Mouse (Mus musculus) C2C12 (cell line): Measurements from ENCODE around the gene S100a4.
A peak's percentile ranks its signal among the peaks of the same experiment; 100 is the strongest.

Source experiments
- CEBPB ChIP-seq: IDR thresholded peaks from one replicate; pipeline ENCODE4 v1.6.1; 2011; ENCODE audit warnings: low read depth, mild to moderate bottlenecking, control low read depth, moderate library complexity
- CTCF ChIP-seq: IDR thresholded peaks from one replicate; pipeline ENCODE4 v1.5.1; 2011; ENCODE audit not compliant: control insufficient read depth, insufficient read depth, insufficient read length
- MAX ChIP-seq: IDR thresholded peaks from one replicate; pipeline ENCODE4 v1.6.1; 2011; ENCODE audit warnings: mild to moderate bottlenecking, control low read depth
- MYOG ChIP-seq: IDR thresholded peaks from one replicate; pipeline ENCODE4 v1.6.1; 2011; ENCODE audit not compliant: control insufficient read depth, insufficient read length; ENCODE audit errors: extremely low read depth
- USF1 ChIP-seq: IDR thresholded peaks from one replicate; pipeline ENCODE4 v1.6.1; 2011; ENCODE audit warnings: low read depth, mild to moderate bottlenecking, control low read depth, moderate library complexity

GRCm38 (mm10) chr3:90600458-90601195 lies 2.9 kb upstream of the S100a4 start:
- TF ChIP-seq MAX (peak; percentile 67), CTCF (no peak), MYOG (no peak), USF1 (no peak), CEBPB (no peak)
